Mouse (Mus musculus) macrophage (primary cell): ENCODE measurements around the gene Pde4d. TPM values are rescaled to one million over a fixed set of nuclear protein-coding genes. Genes with fewer than 3 reads are reported as not detected.

Source experiments
- H3K27ac ChIP-seq: fragments of 350-480 bp; formaldehyde crosslinking; 2 replicates; pipeline ENCODE4 v1.9.0; 2021
- H3K36me3 ChIP-seq: fragments of 350-480 bp; formaldehyde crosslinking; 2 replicates; pipeline ENCODE4 v1.9.0; 2021; ENCODE audit errors: inconsistent target
- H3K4me3 ChIP-seq: fragments of 350-480 bp; formaldehyde crosslinking; 2 replicates; pipeline ENCODE4 v1.9.0; 2021; ENCODE audit errors: inconsistent target
- H3K79me2 ChIP-seq: fragments of 350-480 bp; formaldehyde crosslinking; 2 replicates; pipeline ENCODE4 v1.9.0; 2021; ENCODE audit errors: inconsistent target
- WGBS: methylation state at CpG from one replicate; pipeline ENCODE4 v1.1.7; 2026; ENCODE audit warnings: inconsistent platforms; ENCODE audit not compliant: missing documents; 5-methylcytosine and 5-hydroxymethylcytosine counted together
- polyA plus RNA-seq: library from polyadenylated mRNA; stranded (reverse); fragments of 250-400 nt; gene quantifications from 3 replicates; pipeline ENCODE4 v1.2.4, GENCODE M21; 2018; ENCODE audit warnings: inconsistent platforms
- total RNA-seq, 78 experiments: library from RNA; depleted of rRNA; stranded (reverse); fragments of 250-400 nt; gene quantifications; 1 replicate in 9 of 78; 2 replicates in 24 of 78; 3 replicates in 43 of 78; 4 replicates in 2 of 78; pipeline ENCODE4 v1.2.4; 2018; ENCODE audit warnings: inconsistent platforms in 56 of 78

Pde4d gene
- 10 to 100 TPM in 10 of 26 experiments, 1 to 10 TPM in 16; 1.2 to 24.0 (median 6.9) TPM for total RNA-seq (2018; cell fraction: chromatin; rRNA removed)
- 1 to 10 TPM in 13 of 26 experiments, under 1 TPM in 13; 0.27 to 2.6 (median 1.0) TPM for total RNA-seq (2018; cell fraction: cytosol; rRNA removed)
- total RNA-seq (2018; cell fraction: nucleus; rRNA removed), result 10 to 100 TPM in 13 of 26 experiments, 1 to 10 TPM in 13; 1.4 to 32.4 (median 8.4) TPM
- polyA plus RNA-seq, result 0.80 to 1.2 TPM (median 0.82 TPM) in 3 replicates

DNA sequence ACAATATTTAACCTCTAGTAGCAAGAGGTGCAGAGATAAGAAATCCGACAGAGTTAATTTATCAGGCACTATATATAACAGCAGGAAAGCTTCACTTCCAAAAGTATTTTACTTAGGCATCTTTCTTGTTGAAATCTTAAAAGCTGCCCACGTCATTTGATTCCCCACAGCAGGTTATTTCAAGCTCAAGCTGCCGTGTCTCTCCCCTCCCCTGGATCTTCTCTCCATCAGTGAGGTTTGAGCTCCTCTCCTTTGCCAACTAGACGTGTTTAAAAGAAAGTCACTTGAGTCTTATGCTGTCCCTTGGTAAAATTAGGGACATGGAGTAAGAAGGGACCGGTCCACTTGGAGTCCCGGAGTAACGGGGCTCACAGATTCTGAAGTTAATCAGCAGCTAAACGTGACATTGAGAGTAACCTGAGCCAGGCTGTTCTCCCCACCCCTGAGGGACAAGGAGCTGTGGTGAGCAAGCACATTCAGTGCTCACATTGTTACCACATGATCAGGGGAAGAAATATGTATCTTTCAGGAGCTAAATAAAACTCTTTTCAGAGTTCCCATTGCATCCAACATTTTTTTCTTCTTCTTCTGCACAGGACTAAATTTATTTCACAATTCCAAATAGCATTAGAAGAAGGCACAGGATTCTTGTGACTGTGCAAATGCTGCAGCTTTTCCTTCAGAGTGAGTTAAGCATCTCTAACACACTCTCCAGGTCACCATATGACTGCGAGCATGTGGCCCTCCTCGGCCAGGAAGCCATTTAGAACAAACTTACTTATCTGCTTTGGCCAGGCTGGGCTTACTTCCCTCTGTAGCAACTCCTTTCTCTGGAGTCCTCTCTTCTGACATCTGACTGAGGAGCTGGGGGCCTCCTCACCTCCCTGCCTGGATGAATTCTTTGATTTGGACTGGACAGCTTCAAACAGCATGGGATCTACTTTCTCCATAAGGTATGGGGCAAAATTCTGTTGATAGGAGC lies at the start of gene Pde4d:
Pde4d (plus strand) TSS at position 833 of the 982 bp plus-strand sequence.
- H3K4me3 ChIP-seq, result no peak within 1 kb of the TSS
- no peak within 1 kb of the TSS for H3K27ac ChIP-seq
- WGBS, result 29% methylated on average over 10 of the region's 10 CpGs
- H3K79me2 ChIP-seq, result no peaks in the 10 kb centered on the region
- no peaks in the 10 kb centered on the region for H3K36me3 ChIP-seq

GRCm38 (mm10) chr13:108403197-108403596 lies 46.6 kb upstream of the Pde4d start:
- H3K79me2 ChIP-seq, result no peaks in the 10 kb centered on the region
- H3K27ac ChIP-seq, result no peak overlapping the region
- WGBS, result 96% methylated on average over 5 of the region's 5 CpGs
- no peaks in the 10 kb centered on the region for H3K36me3 ChIP-seq
- no peak overlapping the region for H3K4me3 ChIP-seq

- WGBS, result 12% methylated on average over 4 of the region's 4 CpGs
- no peaks in the 10 kb centered on the region for H3K36me3 ChIP-seq
- H3K4me3 ChIP-seq, result no peak overlapping the region
- no peak overlapping the region for H3K27ac ChIP-seq
- H3K79me2 ChIP-seq, result no peaks in the 10 kb centered on the region
Measured at GRCm38 (mm10) chr13:108404372-108404771, 45.4 kb upstream of the Pde4d start.

- WGBS, result 92% methylated on average over 2 of the region's 2 CpGs
- no peaks in the 10 kb centered on the region for H3K79me2 ChIP-seq
- H3K27ac ChIP-seq, result no peak overlapping the region
- no peaks in the 10 kb centered on the region for H3K36me3 ChIP-seq
- H3K4me3 ChIP-seq, result no peak overlapping the region
Measured at GRCm38 (mm10) chr13:108415464-108415863, 34.3 kb upstream of the Pde4d start.

GRCm38 (mm10) chr13:108418741-108419507 lies 30.8 kb upstream of the Pde4d start:
- 100% methylated on average over 1 of the region's 1 CpGs for WGBS
- H3K4me3 ChIP-seq, result no peak overlapping the region
- no peaks in the 10 kb centered on the region for H3K79me2 ChIP-seq
- H3K27ac ChIP-seq, result no peak overlapping the region
- no peaks in the 10 kb centered on the region for H3K36me3 ChIP-seq

DNA sequence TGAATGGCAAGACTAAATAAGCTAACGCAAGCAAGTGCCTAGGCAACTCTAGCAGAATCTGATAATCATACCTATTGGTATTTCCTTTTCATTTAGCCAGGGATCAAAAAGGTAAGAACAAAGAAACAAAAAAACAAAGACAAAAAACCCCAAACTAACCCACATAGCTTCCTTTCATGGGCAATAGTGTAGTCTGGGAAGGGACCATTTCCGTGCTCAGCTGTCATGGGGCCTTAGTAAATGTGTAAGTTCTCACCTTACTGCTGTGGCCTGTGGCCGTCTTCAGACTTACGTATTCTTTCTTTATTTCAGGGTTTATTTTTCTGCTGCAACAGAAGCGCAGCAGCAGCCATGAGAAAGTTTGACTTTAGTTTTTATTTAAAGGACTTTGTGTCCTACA lies 23.4 kb upstream of the Pde4d start:
- WGBS, result 92% methylated on average over 5 of the region's 5 CpGs
- Histone ChIP-seq H3K4me3 (no peak overlapping the region), H3K79me2 (no peaks in the 10 kb centered on the region), H3K36me3 (no peaks in the 10 kb centered on the region), H3K27ac (no peak overlapping the region)

GRCm38 (mm10) chr13:108428809-108429208 lies 20.9 kb upstream of the Pde4d start:
- WGBS, result 96% methylated on average over 5 of the region's 6 CpGs
- H3K36me3 ChIP-seq, result no peaks in the 10 kb centered on the region

DNA sequence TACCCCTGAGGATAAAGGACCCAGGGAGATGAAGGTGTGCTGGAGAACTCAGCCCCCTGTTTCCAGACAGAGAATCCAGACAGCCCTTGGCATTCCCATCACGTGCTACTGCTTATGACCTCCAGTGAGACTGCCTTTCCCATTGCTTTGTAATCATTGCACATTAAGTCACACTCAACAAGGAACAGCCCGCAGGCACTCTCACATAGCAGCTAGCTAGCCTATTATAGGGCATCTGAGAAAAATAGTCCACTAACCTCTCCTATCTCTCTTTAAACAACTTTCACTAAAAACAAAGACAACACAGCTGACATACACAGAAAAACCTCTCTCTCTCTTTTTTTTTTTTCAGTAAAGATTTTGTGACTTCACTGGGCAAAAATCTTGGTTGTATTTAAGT lies 20.1 kb upstream of the Pde4d start:
- Histone ChIP-seq H3K27ac (no peak overlapping the region), H3K79me2 (no peaks in the 10 kb centered on the region)
- 84% methylated on average over 2 of the region's 2 CpGs for WGBS

More at GRCm38 (mm10) chr13:108428809-108429208, 20.9 kb upstream of the Pde4d start:
- no peak overlapping the region for H3K4me3 ChIP-seq
- no peak overlapping the region for H3K27ac ChIP-seq
- H3K79me2 ChIP-seq, result no peaks in the 10 kb centered on the region

DNA sequence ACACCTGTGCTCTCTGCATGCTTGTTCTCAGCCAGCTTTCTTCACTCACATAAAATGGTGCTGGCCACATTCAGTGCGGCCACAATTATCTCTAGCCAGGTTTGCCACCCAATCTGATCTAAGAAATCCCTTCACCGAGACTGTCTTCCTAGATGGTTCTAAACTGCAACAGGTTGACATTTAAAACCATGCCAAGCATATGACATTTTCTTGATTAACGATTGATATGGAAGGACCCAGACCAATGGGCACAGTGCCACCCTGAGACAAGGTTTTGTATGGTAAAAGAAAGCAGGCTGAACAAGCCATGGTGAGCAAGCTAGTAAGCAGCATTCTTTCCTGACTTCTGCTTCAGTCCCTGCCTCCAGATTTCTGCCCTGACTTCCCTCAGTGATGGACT lies 18.0 kb upstream of the Pde4d start:
- Histone ChIP-seq H3K79me2 (no peaks in the 10 kb centered on the region), H3K27ac (no peak overlapping the region), H3K4me3 (no peak overlapping the region), H3K36me3 (no peaks in the 10 kb centered on the region)
- WGBS, result 98% methylated on average over 3 of the region's 3 CpGs

More for the DNA sequence above, 20.1 kb upstream of the Pde4d start:
- Histone ChIP-seq H3K36me3 (no peaks in the 10 kb centered on the region), H3K4me3 (no peak overlapping the region)

DNA sequence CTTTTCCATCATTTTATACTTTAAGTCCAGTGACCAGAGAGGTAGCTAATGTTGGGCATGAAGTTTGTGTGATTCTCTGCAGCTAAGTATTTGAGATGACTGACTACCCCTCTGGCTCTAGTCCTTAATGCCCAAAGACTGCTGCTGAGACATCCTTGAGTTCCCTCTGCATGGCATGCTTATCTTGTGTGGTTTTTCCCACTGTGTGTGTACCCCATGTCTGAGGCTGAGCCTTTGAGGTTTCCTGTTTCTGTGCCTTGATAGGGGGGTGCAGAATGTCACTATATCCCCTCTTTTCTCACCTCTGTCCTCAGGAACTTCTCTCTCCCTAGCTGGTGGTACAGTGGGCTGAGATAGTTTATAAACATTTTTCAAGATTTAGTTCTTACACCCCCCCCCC lies 14.1 kb upstream of the Pde4d start:
- Histone ChIP-seq H3K36me3 (no peaks in the 10 kb centered on the region), H3K27ac (no peak overlapping the region), H3K4me3 (no peak overlapping the region), H3K79me2 (no peaks in the 10 kb centered on the region)

GRCm38 (mm10) chr13:108437424-108437823 lies 12.3 kb upstream of the Pde4d start:
- WGBS, result 100% methylated on average over 2 of the region's 2 CpGs

DNA sequence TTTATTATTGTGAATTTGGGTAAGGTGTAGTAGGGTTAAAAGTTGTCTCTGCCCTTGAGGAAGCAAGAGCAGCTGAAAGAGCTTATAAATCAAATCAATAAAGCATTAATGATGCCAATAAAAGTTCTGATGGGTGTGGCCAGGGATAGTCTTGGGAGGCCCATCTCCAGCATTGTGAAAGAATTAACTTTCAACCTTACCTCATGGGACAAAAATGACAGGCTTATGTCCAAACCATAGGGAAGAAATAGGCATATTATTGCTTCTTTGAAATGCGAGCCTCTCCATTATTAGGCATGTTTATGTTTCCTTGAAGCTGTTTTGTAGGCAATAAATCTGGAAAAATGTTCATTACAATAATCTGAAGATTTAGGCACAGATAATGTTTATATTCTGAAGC lies 10.7 kb upstream of the Pde4d start:
- no peak overlapping the region for H3K4me3 ChIP-seq
- 100% methylated on average over 1 of the region's 1 CpGs for WGBS
- H3K79me2 ChIP-seq, result no peaks in the 10 kb centered on the region
- H3K36me3 ChIP-seq, result no peaks in the 10 kb centered on the region
- H3K27ac ChIP-seq, result no peak overlapping the region

More at GRCm38 (mm10) chr13:108437424-108437823, 12.3 kb upstream of the Pde4d start:
- Histone ChIP-seq H3K4me3 (no peak overlapping the region), H3K27ac (no peak overlapping the region), H3K79me2 (no peaks in the 10 kb centered on the region), H3K36me3 (no peaks in the 10 kb centered on the region)

DNA sequence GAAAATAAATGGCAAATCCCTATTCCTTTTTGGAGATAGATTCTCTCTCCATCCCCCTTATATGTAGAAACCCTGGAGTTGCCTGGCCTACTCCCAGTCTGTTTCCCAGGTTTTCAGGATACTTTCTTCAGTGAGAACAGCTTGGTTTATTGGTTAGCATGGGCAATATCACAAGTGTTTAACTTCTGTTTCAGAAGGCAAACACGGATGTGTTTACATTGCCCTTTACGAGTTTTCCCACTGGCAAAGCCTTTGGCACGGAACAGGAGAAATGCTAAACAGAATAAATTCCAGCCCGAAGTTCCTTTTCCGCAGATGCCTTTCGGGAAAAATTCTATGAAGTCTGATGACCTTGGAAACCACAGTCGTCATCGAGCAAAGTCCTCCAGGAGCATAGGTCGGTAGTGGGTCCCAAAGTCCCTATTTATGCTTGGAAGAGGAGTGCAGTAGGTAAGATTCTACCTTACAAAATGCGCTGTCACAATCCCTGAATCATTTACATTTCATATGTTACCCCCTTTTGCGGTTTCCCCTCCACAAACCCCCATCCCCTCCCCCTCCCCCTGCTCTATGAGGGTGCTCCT lies 1.3 kb upstream of the Pde4d start:
- Histone ChIP-seq H3K27ac (no peak overlapping the region), H3K4me3 (no peak overlapping the region), H3K36me3 (no peaks in the 10 kb centered on the region), H3K79me2 (no peaks in the 10 kb centered on the region)
- WGBS, result 88% methylated on average over 11 of the region's 11 CpGs

DNA sequence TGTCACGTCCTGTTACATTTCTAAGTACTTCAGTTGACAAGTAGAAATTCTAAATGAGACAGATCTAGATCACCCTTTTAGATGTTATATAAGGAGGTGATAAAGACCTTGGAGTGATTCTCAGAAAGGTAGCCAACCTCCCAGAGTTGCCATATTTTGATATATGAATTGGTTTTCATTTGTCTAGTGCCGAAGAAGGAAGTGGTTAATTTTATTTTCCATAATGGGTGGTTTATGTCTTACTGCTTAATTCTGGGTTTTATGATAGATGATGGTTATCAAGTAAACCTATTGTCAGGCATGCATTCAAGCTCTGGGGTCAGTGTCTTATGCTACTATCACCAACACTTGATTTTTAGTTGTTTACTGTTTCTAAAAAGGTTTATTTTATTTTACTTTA lies 1.4 kb downstream of the Pde4d start:
- WGBS, result 55% methylated on average over 2 of the region's 2 CpGs
- H3K79me2 ChIP-seq, result no peaks in the 10 kb centered on the region
- H3K27ac ChIP-seq, result no peak overlapping the region

More for the DNA sequence above, 1.4 kb downstream of the Pde4d start:
- Histone ChIP-seq H3K36me3 (no peaks in the 10 kb centered on the region), H3K4me3 (no peak overlapping the region)
